Mouse (Mus musculus): ENCODE measurements around the gene Cd19.
A peak's percentile ranks its signal among the peaks of the same experiment; 100 is the strongest.

The Cd19 gene

DNA sequence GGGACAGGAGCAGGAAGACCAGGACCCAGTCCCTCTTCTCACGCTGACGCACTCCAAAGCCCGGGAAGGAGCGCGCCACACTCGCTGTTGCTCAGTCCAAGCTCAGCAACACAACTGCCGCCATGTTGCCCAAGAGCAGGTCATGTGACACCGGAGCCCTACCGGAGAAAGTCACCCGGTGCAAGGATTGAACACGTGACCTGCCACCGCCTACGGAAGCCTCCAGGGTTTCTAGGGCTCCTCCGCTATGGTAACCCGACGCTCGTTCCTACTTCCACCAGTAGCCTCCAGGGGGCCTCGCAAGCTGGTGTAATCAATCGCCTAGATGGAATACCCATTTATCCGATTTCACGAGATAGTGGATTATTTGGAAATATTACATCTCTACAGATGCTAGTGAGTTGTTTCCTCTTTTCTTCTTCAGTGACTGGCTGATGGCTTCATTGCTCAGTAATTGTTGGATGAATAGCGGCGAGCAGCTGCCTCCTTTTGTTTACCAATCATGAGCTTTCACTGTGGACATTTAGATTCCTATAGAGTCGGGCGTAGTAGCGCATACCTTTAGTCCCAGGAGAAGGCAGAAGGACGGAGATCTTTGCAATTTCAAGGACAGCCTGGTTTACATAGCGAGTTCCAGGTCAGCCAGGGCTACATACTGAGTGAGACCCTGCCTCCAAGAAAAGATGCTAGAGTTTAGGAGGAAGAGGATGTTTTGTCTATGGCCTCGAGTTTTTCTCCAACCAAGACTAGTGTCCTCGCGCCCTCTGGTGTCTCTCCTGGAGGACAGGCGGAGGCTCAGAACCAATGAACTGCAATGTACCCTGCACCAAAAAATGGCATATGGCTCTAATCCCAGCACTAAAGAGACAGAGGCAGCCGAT lies 37.2 kb downstream of the Cd19 start, which contains the start of gene Spns1:
Gene Spns1 (minus strand): TSS at position 173 of the 881 bp plus-strand sequence.
- DNase-seq, result peak; percentile 93 to 95

DNA sequence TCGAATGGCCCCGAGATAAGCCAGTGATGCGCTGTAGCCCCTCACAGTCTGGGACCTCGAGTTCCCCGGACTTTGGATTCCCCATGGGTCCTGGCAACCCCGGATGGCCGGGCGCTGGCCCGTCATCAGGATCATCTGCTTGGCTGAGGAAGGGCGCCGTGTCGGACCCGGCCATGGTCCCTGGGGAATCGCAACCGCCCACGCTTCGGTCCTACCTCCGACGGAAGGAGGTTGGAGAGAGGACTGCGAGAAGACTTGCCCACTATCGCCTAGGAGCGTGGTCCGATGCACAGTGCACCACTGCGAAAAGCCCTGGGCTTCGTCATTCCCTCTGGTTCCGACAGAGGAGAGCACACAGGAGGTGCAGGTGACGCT lies 37.8 kb downstream of the Cd19 start:
- DNase-seq, result peak in 1 of 2 experiments; percentile 63

DNA sequence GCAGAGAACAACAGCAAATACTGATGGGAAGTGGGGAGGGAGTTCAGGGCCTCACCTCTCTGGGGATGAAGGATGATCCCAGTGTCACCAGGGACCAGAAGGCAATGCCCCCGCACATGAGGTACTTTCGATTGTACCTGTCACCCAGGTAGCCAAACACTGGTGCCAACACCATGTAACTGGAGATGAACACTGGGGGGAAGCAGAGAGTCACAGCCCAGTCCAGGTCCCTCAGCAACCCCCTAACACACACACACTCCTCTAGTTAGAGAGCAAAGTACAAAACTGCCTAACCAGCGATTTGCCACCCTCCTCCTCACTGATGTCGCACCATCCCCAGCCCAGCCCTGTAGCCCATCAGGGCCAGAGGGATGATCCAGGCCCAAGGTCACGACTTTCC lies 39.7 kb downstream of the Cd19 start:
- peak in 1 of 2 experiments; percentile 37 for DNase-seq

DNA sequence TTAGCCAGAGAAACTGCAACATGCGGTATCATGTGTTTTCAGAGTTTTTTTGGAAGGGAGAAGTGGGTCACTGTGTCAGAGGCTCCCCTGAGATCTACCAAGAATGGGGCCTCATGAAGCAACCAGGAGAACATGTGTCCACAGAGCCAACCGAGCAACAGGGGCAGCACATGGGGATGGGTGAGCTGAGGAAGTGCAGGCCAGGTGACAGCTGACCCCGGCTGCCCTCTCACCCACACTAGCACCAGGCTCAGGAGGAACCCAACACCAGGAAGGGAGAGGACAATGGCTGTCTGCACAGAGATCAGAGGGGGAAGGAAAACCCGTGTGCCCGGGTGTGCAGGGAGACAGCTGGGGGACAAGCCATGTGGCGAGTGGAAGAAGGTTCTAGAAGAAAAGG lies 40.2 kb downstream of the Cd19 start:
- no peak for DNase-seq

DNA sequence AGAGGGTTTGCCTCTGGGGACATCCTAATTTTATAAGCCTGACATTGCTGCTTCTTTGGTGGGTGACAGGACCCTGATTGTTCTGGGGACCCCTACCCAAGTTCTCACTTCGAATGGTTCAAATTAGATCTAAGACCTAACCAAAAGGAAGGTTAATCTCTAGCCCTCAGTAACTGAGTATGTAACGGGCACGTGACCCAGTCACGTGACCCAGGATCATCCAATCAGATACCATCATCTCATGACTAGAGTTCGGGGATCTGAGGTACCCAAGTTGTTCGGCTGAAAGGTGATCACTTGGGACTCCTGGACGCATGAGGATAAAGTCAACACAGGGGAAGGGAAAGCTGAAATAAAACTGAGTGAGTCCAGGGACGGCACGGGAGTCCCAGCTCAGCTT lies 41.7 kb downstream of the Cd19 start:
- DNase-seq, result no peak

DNA sequence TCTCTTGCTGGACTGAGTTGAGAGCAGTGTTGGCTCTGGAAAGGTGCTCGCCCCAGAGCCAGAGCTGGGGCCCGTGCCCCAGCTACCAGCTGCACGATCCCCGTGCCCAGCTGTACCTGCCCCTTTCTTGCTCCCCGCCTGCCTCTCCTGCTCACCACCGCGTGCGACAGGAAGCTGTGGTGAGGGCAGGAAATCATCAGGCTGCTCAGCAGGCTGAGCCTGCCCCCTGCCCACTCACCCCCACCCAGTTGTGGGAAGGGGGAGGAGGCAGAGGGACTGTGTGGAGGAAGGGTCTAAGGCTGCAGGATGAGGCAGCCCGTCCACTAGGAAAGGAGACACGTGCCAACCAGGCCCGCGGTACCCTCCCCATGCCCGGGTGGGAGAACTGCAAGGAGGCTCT lies 45.3 kb downstream of the Cd19 start, which contains the start of gene Lat:
Gene Lat (minus strand): TSS at position 178 of the 400 bp plus-strand sequence.
- DNase-seq, result peak; percentile 92 to 97

DNA sequence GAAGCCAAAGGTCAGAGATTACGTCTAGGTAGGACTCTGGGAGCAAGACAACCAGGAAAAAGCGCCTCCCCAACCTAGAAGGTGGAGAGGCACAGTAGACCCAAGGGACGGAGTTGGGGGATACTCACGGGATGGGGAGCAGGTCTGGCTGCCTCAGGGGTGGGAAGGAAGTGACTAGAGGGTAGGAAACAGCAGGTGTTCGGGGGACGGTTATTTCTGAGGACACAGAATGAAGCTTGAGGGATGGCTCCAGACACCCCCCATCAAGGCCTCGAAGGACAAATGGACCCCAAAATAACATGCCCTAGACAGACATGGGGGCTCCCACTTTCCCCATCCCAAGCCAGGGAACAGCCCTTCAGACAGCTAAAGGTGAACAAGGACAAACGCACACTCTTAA lies 46.3 kb downstream of the Cd19 start:
- DNase-seq, result peak; percentile 53 to 63

DNA sequence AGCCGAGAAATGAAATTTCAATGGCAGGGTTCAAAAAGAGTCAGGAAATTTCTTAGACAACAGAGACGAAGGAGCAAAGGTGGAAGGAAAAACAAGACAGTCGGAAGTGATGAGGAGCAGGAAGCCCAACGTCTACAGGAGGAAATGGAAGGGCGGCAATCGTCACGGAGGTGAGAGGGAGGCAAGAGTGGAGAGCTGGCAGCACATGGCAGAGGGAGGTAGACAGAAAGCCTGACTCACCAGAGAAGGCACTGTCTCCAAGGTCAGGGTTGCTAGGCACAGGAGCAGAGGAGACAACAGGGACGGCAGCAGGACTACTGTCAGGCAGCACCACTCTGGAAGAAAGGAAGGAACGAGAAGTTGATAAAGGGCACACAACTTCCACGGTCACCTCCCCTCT lies 47.1 kb downstream of the Cd19 start:
- DNase-seq, result peak; percentile 59 to 66

DNA sequence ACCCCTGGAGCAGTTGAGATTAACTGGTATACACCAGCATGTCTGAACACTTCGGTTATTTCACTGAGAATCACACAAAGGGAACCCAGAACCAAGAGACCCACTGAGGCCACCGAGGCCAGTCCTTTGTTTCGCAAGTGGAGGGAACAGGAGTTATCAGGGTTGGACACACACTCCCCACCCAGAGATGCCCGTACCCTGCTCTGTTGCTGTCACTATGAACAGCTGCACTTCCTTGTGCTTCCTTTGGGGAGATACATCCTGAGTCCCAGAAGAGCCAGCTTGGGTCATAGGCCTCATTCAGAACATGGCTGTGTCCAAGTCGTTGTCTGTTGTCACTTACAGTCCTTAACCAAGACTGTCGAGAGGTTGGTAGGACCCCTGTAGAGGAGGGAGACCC lies 51.7 kb downstream of the Cd19 start:
- no peak for DNase-seq

DNA sequence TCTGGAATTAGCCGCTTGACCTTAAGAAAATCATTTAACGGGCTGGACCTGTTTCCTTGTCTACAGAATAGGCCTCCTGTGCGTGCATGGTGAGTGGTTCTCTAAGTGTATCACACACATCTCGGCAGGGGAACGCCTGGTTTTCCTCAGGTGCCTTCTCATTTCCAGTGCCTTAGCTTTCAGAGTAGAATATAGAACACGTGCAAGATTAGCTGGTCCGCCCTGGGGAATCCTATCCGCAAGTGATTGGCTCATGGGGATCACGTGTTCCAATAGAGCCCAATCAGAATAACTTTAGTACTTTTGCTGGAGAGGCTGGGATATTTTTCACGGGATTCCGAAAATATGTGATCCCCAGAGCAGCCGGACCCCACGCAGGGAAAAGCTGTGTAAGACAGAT lies 55.6 kb downstream of the Cd19 start:
- no peak for DNase-seq
